Mouse (Mus musculus) layer of hippocampus, adult 8-10 months (tissue): ENCODE results near the gene Reg4. TPM values are rescaled to one million over a fixed set of nuclear protein-coding genes. Genes with fewer than 3 reads are reported as not detected.

Experiments used
- DNase-seq, 2 experiments: peaks; one replicate each; pipeline ENCODE4 v3.0.0; 2022; ENCODE audit warnings: low spot score in 2 of 2
- total RNA-seq, 4 experiments: library from RNA; stranded (reverse); gene quantifications; 2 replicates each; pipeline ENCODE4 v1.2.4; 2022

Gene Reg4
- total RNA-seq: not detected

- DNase-seq: no peak
Measured at GRCm38 (mm10) chr3:98221856-98222255, at the start of gene Reg4. TSS of gene Reg4 (plus strand) at chr3:98222156.

GRCm38 (mm10) chr3:98178340-98178739, 43.6 kb upstream of the Reg4 start:
- DNase-seq: peak; percentile 39 to 46

GRCm38 (mm10) chr3:98180805-98181204, 41.2 kb upstream of the Reg4 start:
- peak; percentile 53 to 78 for DNase-seq

DNA sequence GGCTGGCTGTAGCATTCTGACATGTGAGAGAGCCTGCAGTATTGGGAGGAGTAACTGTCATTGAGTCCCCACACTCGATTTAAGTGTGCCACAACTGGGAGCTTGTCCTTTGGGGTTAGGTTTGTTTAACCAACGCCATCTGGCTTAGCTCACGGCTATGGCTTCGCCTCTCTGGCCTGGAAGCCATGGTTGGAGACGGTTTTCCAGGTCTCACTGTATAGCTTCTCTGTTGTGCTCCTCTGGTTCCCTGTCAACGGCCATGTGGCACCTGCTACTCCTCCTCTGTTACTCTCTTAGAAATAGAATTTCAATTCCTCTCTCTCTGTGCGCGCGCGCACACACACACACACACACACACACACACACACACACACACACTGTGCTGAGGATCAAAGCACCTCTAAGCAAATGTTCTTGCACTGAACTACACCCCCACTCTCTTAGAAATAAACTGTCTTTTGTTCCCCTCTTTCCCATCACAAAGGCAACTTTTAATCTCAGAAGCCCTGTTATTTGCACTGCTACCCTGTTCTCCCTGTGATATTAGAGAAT, 36.7 kb upstream of the Reg4 start:
- DNase-seq: no peak

- no peak for DNase-seq
Measured at GRCm38 (mm10) chr3:98187777-98188176, 34.2 kb upstream of the Reg4 start.

DNA sequence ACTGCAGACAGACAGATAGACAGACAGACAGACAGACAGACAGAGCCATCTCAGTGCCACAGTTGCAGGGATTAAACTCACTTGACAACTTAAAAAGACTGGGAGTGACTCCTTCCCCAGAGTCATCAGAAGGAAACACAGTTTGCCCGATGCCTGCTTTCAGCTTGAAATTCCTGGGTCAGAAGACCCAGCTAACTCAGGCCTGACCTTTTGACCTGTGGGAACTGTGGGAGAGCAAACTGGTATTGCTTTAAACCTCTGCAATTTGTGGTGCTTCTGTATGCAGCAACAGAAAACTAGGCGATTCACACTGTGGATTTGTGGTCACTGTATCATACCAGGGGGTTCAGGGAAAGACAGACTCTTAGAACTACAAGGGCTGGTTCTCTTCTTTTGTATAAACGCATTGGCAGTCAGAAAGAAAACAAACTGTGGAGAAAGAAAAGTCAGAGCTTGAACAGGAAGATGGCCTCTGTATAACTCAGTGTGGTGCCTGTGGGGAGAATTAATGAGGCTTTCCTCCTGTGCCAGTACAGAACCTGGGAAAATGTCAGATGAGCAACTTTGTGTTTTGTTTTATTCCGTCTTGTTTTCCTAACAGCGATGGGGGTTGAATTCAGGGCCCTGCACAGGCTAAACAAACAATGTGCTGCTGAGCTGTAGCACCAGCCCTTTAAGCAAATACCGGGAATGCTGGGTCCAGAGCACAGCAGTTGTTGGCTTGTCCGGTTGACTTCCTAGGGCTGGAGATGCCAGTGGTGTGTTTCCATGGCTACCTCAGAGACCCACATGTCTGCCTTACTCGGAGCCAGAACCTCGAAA, 24.0 kb upstream of the Reg4 start:
- no peak for DNase-seq

DNA sequence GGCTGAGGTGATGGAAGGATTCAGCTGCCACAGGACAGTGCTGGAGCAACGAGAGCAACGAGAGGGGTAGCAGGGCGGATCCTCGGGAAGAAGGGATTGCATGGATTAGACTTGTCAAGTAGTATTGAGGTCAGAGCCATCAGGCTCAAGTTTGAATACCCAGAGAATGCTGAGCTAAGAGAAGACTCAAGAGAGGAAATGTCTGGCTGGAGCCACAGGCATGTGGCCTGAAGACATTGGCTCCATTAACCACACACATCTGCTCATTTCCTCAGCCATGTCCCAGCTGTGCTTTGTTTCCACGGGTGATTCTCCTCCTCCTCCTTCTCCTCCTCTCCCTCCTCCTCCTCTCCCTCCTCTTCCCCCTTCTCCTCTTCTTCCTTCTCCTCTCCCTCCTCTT, 22.2 kb upstream of the Reg4 start:
- DNase-seq: no peak

DNA sequence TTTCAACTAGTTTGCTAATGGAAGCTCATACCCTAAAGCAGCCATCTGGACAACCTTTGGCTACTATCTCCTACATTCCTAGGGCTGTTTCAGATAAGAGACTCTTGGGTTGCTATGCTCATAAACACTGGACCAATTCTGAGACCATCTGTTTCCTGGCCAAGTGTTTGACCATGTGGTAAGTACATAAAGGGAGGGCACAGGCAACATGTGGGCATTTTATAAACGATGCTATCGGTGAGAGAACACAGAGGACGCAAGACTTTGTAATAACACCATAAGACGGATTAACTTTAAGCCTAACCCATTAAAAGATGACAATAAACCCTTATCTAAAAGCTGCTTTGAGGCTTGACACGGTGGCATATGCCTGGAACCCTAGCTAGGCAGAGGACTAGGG, 18.7 kb upstream of the Reg4 start:
- no peak for DNase-seq

DNA sequence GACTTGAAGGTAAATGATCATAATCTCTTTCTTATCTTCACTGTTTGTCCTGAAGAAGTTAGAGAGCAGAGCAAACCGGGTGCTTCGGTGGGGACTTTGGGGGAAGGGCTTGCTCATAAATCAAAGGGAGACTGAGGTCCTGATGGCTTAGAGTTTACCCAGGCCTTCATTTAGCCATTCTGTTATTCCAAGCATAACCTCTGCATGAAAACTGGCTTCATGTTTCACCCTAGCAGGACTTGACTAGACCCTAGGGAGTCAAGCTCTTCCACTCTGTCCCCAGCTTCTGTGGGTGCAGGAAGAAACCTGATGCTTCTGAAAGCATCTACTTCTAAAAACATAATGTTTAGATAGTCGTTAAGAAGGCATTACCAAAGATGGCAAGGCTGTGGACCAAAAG, 15.0 kb upstream of the Reg4 start:
- no peak for DNase-seq

- DNase-seq: no peak
Measured at GRCm38 (mm10) chr3:98209161-98209560, 12.8 kb upstream of the Reg4 start.

DNA sequence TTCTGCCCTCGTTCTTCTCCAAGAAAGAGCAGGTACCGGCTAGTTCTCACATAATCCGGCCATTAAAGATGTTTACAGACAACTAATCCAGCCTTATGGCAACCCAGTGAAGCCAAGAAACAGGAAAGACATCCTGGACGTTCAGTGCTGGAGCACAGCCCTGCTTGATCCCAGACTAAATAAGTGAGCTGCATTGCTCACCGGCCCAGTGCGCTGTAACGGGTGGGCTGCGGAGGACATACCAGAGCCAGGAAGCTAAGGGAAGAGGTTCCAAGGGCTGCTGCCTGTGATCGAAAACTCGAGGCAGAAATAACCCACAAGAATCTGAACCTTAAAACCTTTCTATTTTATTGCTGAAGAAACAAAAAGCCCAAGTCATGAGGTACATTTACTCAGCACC, 11.1 kb upstream of the Reg4 start:
- DNase-seq: no peak

DNA sequence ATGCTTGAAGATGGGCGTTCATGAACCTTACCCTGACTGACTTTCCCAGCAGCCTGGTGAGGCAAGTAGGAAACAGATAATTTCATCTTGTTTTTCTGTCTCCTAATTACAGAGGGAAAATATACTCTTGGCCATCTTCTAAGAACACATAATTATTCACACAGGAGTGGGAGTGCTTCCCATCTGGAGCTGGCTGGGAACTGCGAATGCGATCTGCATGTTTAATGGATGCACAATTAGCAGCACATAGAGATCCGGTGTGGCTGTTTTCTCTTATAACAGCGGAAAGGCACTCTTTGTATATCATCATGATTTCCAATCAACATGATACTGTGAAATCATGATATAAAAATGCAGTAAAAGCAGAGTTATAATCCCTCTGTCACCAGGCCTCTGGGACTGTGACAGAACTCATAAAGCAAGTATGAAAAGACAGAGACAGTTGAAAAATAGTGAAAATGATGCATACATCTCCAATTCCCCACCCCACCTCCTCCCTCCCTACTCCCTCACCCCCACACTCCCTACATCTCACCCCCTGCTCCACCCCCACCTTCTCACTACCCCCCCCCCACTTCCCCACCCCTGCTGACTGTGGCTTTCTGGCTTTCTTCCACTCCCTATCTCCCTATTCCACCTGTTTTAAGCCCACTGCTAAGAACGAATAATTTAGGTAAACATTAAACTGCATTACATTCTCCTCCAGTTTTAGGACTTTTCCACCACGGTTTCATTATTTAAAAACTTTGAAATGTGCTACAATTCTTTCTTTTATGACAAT, 10.5 kb upstream of the Reg4 start:
- peak; percentile 84 for DNase-seq

DNA sequence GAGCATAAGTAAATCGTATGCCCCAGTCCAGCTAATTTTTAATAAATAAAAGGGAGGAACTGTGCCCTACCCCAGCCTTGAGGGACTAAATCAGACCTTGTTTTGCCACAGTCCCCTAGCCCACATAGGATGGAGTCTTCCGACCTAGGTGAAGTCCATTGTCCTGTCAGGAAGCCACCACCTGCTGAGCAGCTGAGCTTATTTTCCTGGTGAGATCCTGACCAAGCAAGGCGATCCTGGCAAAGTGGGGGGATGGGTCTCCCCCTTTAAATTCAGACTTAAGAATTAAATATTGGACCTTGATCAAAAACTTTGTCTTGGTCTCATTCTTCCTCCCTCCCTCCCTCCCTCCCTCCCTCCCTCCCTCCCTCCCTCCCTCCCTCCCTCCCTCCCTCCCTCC, 5.7 kb upstream of the Reg4 start:
- DNase-seq: no peak

- no peak for DNase-seq
Measured at GRCm38 (mm10) chr3:98223263-98223662, 1.3 kb downstream of the Reg4 start.

GRCm38 (mm10) chr3:98223783-98224580, 2.0 kb downstream of the Reg4 start:
- DNase-seq: peak; percentile 54 to 69

DNA sequence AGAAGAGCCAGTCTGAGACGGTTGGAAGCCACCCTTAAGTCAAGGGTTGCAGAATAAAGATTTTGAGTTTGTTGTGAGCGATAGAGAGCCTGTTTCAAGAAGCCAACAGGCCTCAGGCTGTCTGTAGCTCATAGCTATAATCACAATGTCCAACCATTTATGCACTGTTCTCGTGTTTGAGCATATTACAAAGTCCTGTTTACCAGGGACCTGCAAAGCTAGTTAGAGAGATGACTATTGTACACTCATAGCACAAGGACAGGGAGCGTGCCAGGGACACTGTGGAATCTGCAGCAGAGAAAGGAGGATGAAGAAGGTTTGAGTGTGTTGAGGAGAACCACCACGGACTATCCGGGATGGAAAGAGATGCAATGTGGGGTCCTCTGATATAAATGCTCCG, 3.0 kb downstream of the Reg4 start:
- DNase-seq: no peak

DNA sequence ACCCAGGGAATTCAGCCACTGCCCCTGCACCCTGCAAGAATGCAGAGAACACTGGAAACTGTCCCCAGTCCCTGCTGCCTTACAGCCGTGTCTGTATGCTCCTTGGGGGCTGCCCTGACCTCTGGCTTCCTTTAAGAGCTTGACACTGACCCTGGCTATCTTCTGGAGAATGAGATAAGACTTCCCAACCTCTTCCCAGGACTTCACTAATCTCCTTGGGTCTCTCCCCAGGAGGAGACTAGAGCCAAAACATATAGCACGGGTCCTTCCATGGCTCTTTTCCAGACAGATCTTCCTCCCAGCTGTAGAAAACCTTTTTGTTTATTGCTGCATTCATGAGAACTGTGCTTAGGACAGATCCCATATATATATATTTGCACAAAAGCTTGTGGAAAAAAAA, 3.8 kb downstream of the Reg4 start:
- no peak for DNase-seq

DNA sequence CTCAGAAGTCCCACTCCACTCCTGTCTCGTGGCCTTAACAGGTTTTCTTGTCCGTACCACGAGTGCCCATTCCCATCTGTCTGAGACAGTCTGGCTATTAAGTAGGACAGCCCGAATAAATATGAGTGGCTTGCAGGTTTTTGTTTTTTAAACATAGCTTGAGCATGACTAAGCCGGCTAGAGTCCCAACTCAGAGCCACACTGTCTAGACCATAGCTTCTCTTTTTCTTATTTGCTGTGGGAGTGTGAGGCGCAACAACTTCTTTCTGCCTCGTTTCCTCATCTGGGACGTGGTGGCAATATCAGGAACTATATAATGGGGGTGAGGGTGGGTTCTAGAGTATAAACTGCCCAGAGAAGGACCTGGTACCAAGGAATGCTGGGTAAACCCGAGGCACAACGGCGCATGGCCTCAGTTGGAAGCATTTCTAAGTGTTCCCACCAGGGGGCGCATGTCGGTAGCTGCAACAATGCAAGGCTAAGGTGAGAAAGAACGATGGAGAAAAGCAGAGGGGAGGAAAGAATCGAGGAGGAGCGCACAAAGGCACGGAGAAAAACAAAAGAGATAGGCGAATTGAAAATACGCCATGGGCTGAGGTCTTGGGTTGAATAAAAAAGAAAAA, 5.1 kb downstream of the Reg4 start:
- peak; percentile 50 to 88 for DNase-seq

- no peak for DNase-seq
Measured at GRCm38 (mm10) chr3:98227763-98228162, 5.8 kb downstream of the Reg4 start.

DNA sequence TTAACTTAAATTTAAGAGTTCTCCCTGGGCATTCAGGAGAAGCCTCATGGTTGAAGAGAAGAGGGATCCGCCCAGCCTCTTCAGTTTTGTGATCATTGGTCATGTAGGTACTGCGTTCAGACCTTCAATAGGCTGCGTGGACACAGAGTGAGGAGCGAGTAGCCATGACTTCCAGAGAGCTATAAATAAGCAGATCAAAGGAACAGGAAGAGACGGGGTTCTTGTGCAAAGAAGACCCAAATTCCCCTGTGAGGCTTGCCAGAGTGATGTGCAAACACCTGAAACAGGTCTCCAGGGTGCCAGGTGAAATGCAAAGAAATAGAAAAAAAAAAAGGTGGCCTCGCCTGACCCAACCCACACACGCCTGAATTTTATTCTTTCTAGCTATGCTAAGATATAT, 8.0 kb downstream of the Reg4 start:
- DNase-seq: no peak

- no peak for DNase-seq
Measured at GRCm38 (mm10) chr3:98233504-98233903, 11.5 kb downstream of the Reg4 start.
